Mouse (Mus musculus) testis, adult 10 weeks (tissue): Measurements from ENCODE around the gene Olfr1278. TPM values are rescaled to one million over a fixed set of nuclear protein-coding genes. Genes with fewer than 3 reads are reported as not detected.

Source experiments
- polyA plus RNA-seq: library from polyadenylated mRNA; stranded (reverse); fragments of 350-450 nt; fragmentation: Illumina TruSeq; extraction: RNeasy Lipid Tissue Mini Kit (QIAGEN cat#74804); gene quantifications from one replicate; pipeline ENCODE4 v1.2.3, GENCODE M21; 2014; ENCODE audit warnings: low read depth, low replicate concordance

Gene Olfr1278
- not detected for polyA plus RNA-seq

GRCm38 (mm10) chr2:111289836-111290235 is at the start of gene Olfr1278:
Olfr1278 (plus strand) TSS chr2:111290136.

GRCm38 (mm10) chr2:111254216-111254615 is 35.7 kb upstream of the Olfr1278 start, which contains the start of gene Olfr1276:
Olfr1276 (plus strand) TSS chr2:111254516.

GRCm38 (mm10) chr2:111274006-111274405 is 15.9 kb upstream of the Olfr1278 start, which contains the start of gene Olfr1277:
Olfr1277 (minus strand) TSS chr2:111274106.

GRCm38 (mm10) chr2:111300374-111300773 is 10.4 kb downstream of the Olfr1278 start, which contains the start of gene Olfr1279:
Olfr1279 (plus strand) TSS chr2:111300635.

GRCm38 (mm10) chr2:111313717-111314116 is 23.8 kb downstream of the Olfr1278 start, which contains the start of gene Olfr1280:
Olfr1280 (plus strand) TSS chr2:111314017.

GRCm38 (mm10) chr2:111326220-111326619 is 36.3 kb downstream of the Olfr1278 start, which contains the start of gene Olfr1281:
Olfr1281 (plus strand) TSS chr2:111326520.

GRCm38 (mm10) chr2:111335976-111336375 is 46.0 kb downstream of the Olfr1278 start, which contains the start of gene Olfr1282:
Olfr1282 (minus strand) TSS chr2:111336076.

Other genes with a start within 250 kb of the Olfr1278 start
- gene Gm13941, start 184.2 kb upstream of the Olfr1278 start, polyA plus RNA-seq = 260 TPM
- gene Gm15130, start 137.2 kb upstream of the Olfr1278 start, polyA plus RNA-seq = 290 TPM
- gene 4930430A15Rik, start 60.5 kb upstream of the Olfr1278 start, polyA plus RNA-seq = 618 TPM
- gene Olfr1275, start 54.9 kb upstream of the Olfr1278 start, polyA plus RNA-seq = 0.13 TPM
- gene Olfr1276, start 35.6 kb upstream of the Olfr1278 start, polyA plus RNA-seq = not detected
- gene Olfr1277, start 16.0 kb upstream of the Olfr1278 start, polyA plus RNA-seq = 0.22 TPM
- 0.59 TPM for gene Olfr1279, start 10.5 kb downstream of the Olfr1278 start, polyA plus RNA-seq
- 1.7 TPM for gene Olfr1280, start 23.9 kb downstream of the Olfr1278 start, polyA plus RNA-seq
- 0.11 TPM for gene Olfr1281, start 36.4 kb downstream of the Olfr1278 start, polyA plus RNA-seq
- gene Olfr1282, start 45.9 kb downstream of the Olfr1278 start, polyA plus RNA-seq = not detected
- 0.13 TPM for gene Olfr1283, start 76.7 kb downstream of the Olfr1278 start, polyA plus RNA-seq
- gene Olfr1284, start 85.4 kb downstream of the Olfr1278 start, polyA plus RNA-seq = not detected
- not detected for gene Olfr1286, start 133.0 kb downstream of the Olfr1278 start, polyA plus RNA-seq
- gene Olfr1287, start 159.0 kb downstream of the Olfr1278 start, polyA plus RNA-seq = not detected
- gene Olfr1288, start 184.0 kb downstream of the Olfr1278 start, polyA plus RNA-seq = not detected
- not detected for gene Olfr1289, start 190.7 kb downstream of the Olfr1278 start, polyA plus RNA-seq
- not detected for gene Olfr1290, start 203.7 kb downstream of the Olfr1278 start, polyA plus RNA-seq
- not detected for gene Olfr1291-ps1, start 207.0 kb downstream of the Olfr1278 start, polyA plus RNA-seq
- gene Olfr1293-ps, start 235.1 kb downstream of the Olfr1278 start, polyA plus RNA-seq = not detected